ENCODE assay signal across 9 mouse cellular contexts in the genomic region with DNA sequence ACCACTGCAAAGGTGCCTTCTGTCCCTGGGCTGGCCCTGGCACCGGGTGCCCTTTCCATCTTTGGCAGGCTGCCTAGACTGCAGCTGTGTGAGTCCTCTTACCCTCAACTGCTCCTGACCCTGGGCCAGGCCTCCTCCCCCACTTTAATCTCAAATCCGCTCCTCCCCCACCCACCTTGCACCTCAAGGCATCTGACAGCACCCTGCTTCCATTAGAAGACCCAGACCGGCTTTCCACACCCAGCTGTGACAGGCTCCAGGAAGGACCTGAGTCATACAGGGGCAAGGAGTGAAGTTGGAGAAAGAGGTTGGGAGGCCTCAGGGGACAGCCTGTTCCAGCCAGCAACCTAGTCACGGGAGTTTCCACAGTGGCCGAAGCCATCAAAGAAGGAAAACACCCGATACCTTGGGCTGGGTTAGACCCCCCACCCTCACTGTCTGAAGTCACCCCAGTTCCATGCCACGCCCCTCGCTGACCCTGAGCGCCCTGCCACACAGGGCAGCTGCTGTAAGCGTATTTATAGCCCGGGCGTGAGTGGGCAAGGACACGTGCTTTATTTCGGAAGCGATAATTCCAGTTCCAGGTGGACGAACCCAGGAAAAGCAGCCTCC. TPM values are rescaled to one million over a fixed set of nuclear protein-coding genes. Genes with fewer than 3 reads are reported as not detected.
DNase-seq lines count a peak whose midpoint lies in the region; ATAC-seq lines count a peak whose summit lies in the region.
"Had no signal": no experiment of that assay in that cellular context is flagged by ENCODE, and none has a peak within 500 bp of the region (broad histone marks: within the 10 kb centered on the region; RNA-seq: fewer than 3 reads in every experiment).

No protein-coding gene starts in this region.

- DNase-seq in forebrain, embryonic 10.5 days (ENCODE audit: extremely low spot score, low spot score) = no peak
- peak; percentile 87 for DNase-seq in gastrocnemius, postnatal 25 days
- peak; percentile 87 for DNase-seq in kidney, adult 18-20 months
- peak; percentile 94 for DNase-seq in skeletal muscle tissue, adult 2 months (ENCODE audit: low read depth, low spot score)
- DNase-seq in retina, postnatal 1 day = no peak
- no peak for DNase-seq in retina, embryonic 14.5 days (ENCODE audit: low spot score)

- no peaks in the 10 kb centered on the region for H3K27me3 ChIP-seq in forebrain, embryonic 15.5 days
- H3K27me3 ChIP-seq in forebrain, embryonic 10.5 days (ENCODE audit: poor library complexity, severe bottlenecking) = peaks cover 49% of the 10 kb centered on the region

- H3K36me3 ChIP-seq in forebrain, embryonic 15.5 days = no peaks in the 10 kb centered on the region
- H3K36me3 ChIP-seq in forebrain, embryonic 10.5 days (replicated peaks) = no peaks in the 10 kb centered on the region
- H3K36me3 ChIP-seq: embryonic facial prominence, embryonic 13.5 days had no signal

- H3K4me1 ChIP-seq in forebrain, embryonic 15.5 days = peaks cover 6% of the 10 kb centered on the region
- peaks cover 35% of the 10 kb centered on the region for H3K4me1 ChIP-seq in forebrain, embryonic 10.5 days

- no peak overlapping the region for H3K27ac ChIP-seq in forebrain, embryonic 15.5 days (replicated peaks)
- no peak overlapping the region; the same call in 1 of the 2 replicates for H3K27ac ChIP-seq in forebrain, embryonic 10.5 days
- H3K27ac ChIP-seq: embryonic facial prominence, embryonic 13.5 days had no signal

- H3K4me2 ChIP-seq in forebrain, embryonic 15.5 days (replicated peaks) = no peak overlapping the region
- H3K4me2 ChIP-seq: embryonic facial prominence, embryonic 13.5 days had no signal

- WGBS in forebrain, embryonic 15.5 days = 58% methylated on average over 16 of the region's 16 CpGs
- 60% methylated on average over 16 of the region's 16 CpGs for WGBS in forebrain, embryonic 10.5 days

- 0 out of 2 replicates have a peak overlapping the region, but pooled peaks have one; percentile 10 for H3K9ac ChIP-seq in forebrain, embryonic 15.5 days (replicated peaks)

- ATAC-seq in forebrain, embryonic 15.5 days (replicated peaks) = no peak
- no peak for ATAC-seq in inflammation-experienced regulatory T-cells, adult 6 months

- no peak overlapping the region for H3K4me3 ChIP-seq in forebrain, embryonic 15.5 days
- H3K4me3 ChIP-seq in forebrain, embryonic 10.5 days = no peak overlapping the region
- H3K4me3 ChIP-seq: embryonic facial prominence, embryonic 13.5 days had no signal

- no peaks in the 10 kb centered on the region for H3K9me3 ChIP-seq in forebrain, embryonic 15.5 days
- H3K9me3 ChIP-seq in forebrain, embryonic 10.5 days = no peaks in the 10 kb centered on the region
- H3K9me3 ChIP-seq: embryonic facial prominence, embryonic 13.5 days had no signal

RNA-seq across cellular contexts. Expression of a gene that starts 13.0 kb away (rescaled TPM):
- 0.05 and 0.11 TPM in 2 replicates for polyA plus RNA-seq in forebrain, embryonic 15.5 days (2015; fragmentation: Nextera tagmentation; extraction: Ambion mirVana)
- not detected in 2 replicates for polyA plus RNA-seq in forebrain, embryonic 10.5 days (2016; fragmentation: Nextera tagmentation; extraction: Ambion mirVana)
- total RNA-seq in gastrocnemius, postnatal 25 days (2021) = 1 to 10 TPM; 1.4 to 7.2 TPM
- under 1 TPM; 0.21 to 0.34 (median 0.29) TPM for polyA plus RNA-seq in inflammation-experienced regulatory T-cells, adult 6 months (2017; shearing (Covaris generic))

RNA-seq across cellular contexts. Expression of a gene that starts 27.7 kb away (rescaled TPM):
- 0.22 and 0.34 TPM in 2 replicates for polyA plus RNA-seq in forebrain, embryonic 15.5 days (2015; fragmentation: Nextera tagmentation; extraction: Ambion mirVana)
- 0.22 and 0.27 TPM in 2 replicates for polyA plus RNA-seq in forebrain, embryonic 10.5 days (2016; fragmentation: Nextera tagmentation; extraction: Ambion mirVana)
- 10 to 100 TPM; 25.5 to 29.2 TPM for total RNA-seq in gastrocnemius, postnatal 25 days (2021)
- polyA plus RNA-seq in inflammation-experienced regulatory T-cells, adult 6 months (2017; shearing (Covaris generic)) = 1 to 10 TPM in 2 of 3 experiments, under 1 TPM in 1; 0.21 to 1.3 (median 1.0) TPM

RNA-seq across cellular contexts. Expression of a gene that starts 40.2 kb away (rescaled TPM):
- polyA plus RNA-seq in forebrain, embryonic 15.5 days (2015; fragmentation: Nextera tagmentation; extraction: Ambion mirVana) = 7.7 TPM in 2 replicates
- 6.3 and 6.4 TPM in 2 replicates for polyA plus RNA-seq in forebrain, embryonic 10.5 days (2016; fragmentation: Nextera tagmentation; extraction: Ambion mirVana)
- 1 to 10 TPM; 3.2 TPM for total RNA-seq in gastrocnemius, postnatal 25 days (2021)
- polyA plus RNA-seq in inflammation-experienced regulatory T-cells, adult 6 months (2017; shearing (Covaris generic)) = 1 to 10 TPM in 2 of 3 experiments, under 1 TPM in 1; 0.80 to 1.5 (median 1.2) TPM

RNA-seq across cellular contexts. Expression of a gene that starts 41.0 kb away (rescaled TPM):
- 0.13 and 0.24 TPM in 2 replicates for polyA plus RNA-seq in forebrain, embryonic 15.5 days (2015; fragmentation: Nextera tagmentation; extraction: Ambion mirVana)
- 0.22 and 0.84 TPM in 2 replicates for polyA plus RNA-seq in forebrain, embryonic 10.5 days (2016; fragmentation: Nextera tagmentation; extraction: Ambion mirVana)
- 100 to 1,000 TPM; 113 to 253 TPM for total RNA-seq in gastrocnemius, postnatal 25 days (2021)
- polyA plus RNA-seq in inflammation-experienced regulatory T-cells, adult 6 months (2017; shearing (Covaris generic)) = not detected

Comparison
In these comparisons a context has a peak if more than half of its experiments do, and no peak if none do; other contexts are left out.
1. DNase-seq: peak in gastrocnemius, postnatal 25 days (single experiment), kidney, adult 18-20 months (single experiment) and skeletal muscle tissue, adult 2 months (single experiment); none in forebrain, embryonic 10.5 days (single experiment), retina, postnatal 1 day (single experiment) and retina, embryonic 14.5 days (single experiment).